Mouse (Mus musculus): ENCODE data around the gene Gna11. TPM values are rescaled to one million over a fixed set of nuclear protein-coding genes. Genes with fewer than 3 reads are reported as not detected.

Gene Gna11
- polyA plus RNA-seq, 1 experiment from 2014 or later, result 59.0 TPM

DNA sequence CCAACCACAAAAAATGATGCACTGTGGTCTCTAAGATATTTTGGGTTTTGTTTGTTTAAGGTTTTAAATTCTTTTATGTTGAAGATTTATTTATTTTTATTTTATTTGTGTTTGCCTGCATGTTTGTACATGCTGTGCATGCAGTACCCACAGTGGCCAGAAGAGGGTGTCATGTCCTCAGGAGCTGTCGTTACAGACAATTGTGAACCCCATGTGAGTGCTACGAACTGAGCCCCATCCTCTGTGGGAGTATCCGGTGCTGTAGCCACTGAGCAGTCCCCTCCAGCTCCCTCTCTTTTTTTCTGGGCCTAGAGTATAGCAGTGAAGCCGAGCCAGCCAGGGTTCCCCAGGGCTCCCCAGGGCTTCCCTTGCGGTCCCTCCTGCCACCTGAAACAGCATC, 8.2 kb upstream of the Gna11 start:
- H3K9ac ChIP-seq, result no peak overlapping the region
- no peaks in the 10 kb centered on the region for H3K27me3 ChIP-seq (replicated peaks)
- H3K4me2 ChIP-seq, result no peak overlapping the region
- ATAC-seq (ENCODE audit: extremely low read depth, insufficient number of reproducible peaks, low FRiP score, low TSS enrichment), result no peak
- no peaks in the 10 kb centered on the region for H3K9me3 ChIP-seq
- no peaks in the 10 kb centered on the region for H3K36me3 ChIP-seq
- no peak overlapping the region for H3K4me3 ChIP-seq
- no peak overlapping the region for H3K27ac ChIP-seq (replicated peaks)
- WGBS, result 86% methylated on average over 5 of the region's 5 CpGs
- peaks cover 7% of the 10 kb centered on the region for H3K4me1 ChIP-seq

- Histone ChIP-seq H3K4me2 (no peak overlapping the region), H3K9me3 (no peaks in the 10 kb centered on the region), H3K27ac (replicated peaks) (peak overlapping the region; percentile 51; the same call in 1 of the 2 replicates), H3K4me1 (peaks cover 7% of the 10 kb centered on the region), H3K4me3 (no peak overlapping the region), H3K9ac (peak overlapping the region; percentile 54; the same call in 1 of the 2 replicates), H3K27me3 (replicated peaks) (no peaks in the 10 kb centered on the region), H3K36me3 (no peaks in the 10 kb centered on the region)
- WGBS, result 4% methylated on average over 12 of the region's 12 CpGs
- peak; percentile 77 for ATAC-seq (ENCODE audit: extremely low read depth, insufficient number of reproducible peaks, low FRiP score, low TSS enrichment)
These were observed 6.7 kb upstream of the Gna11 start for GRCm38 (mm10) chr10:81551597-81552102.

DNA sequence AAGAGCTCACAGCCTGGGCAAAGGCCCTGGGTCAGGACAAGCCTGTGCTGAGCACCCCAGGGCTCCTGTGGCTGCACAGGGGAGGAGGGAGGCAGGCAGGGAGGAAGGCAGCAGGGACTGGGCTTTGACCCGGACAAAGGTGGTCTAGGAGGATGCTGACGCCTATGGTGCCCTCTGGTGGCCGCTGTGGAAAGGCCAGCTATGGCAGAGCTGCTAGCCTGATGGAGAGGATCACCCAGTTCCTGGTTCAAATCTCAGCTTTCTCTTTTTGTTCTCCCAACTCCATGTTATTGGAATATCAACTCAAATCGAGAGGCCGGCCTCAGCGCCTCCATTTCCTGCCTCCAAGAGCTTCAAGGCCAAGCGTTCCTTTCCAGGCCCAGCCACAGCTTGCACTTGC, 5.3 kb upstream of the Gna11 start:
- no peak overlapping the region for H3K4me2 ChIP-seq
- H3K36me3 ChIP-seq, result no peaks in the 10 kb centered on the region
- no peak overlapping the region for H3K9ac ChIP-seq
- no peaks in the 10 kb centered on the region for H3K9me3 ChIP-seq
- 10% methylated on average over 7 of the region's 7 CpGs for WGBS
- no peak for ATAC-seq (ENCODE audit: extremely low read depth, insufficient number of reproducible peaks, low FRiP score, low TSS enrichment)
- H3K27me3 ChIP-seq (replicated peaks), result no peaks in the 10 kb centered on the region
- no peak overlapping the region for H3K4me3 ChIP-seq
- peaks cover 18% of the 10 kb centered on the region for H3K4me1 ChIP-seq
- H3K27ac ChIP-seq (replicated peaks), result no peak overlapping the region

- Histone ChIP-seq H3K27me3 (replicated peaks) (no peaks in the 10 kb centered on the region), H3K4me2 (no peak overlapping the region), H3K9ac (0 out of 2 replicates have a peak overlapping the region, but pooled peaks have one; percentile 4), H3K27ac (replicated peaks) (no peak overlapping the region), H3K4me3 (no peak overlapping the region), H3K9me3 (no peaks in the 10 kb centered on the region), H3K36me3 (no peaks in the 10 kb centered on the region), H3K4me1 (peaks cover 22% of the 10 kb centered on the region)
- 65% methylated on average over 5 of the region's 5 CpGs for WGBS
- no peak for ATAC-seq (ENCODE audit: extremely low read depth, insufficient number of reproducible peaks, low FRiP score, low TSS enrichment)
These were observed 4.0 kb upstream of the Gna11 start for GRCm38 (mm10) chr10:81548944-81549343.

GRCm38 (mm10) chr10:81546788-81547571, 2.0 kb upstream of the Gna11 start:
- Histone ChIP-seq H3K27ac (replicated peaks) (no peak overlapping the region), H3K36me3 (no peaks in the 10 kb centered on the region), H3K27me3 (replicated peaks) (no peaks in the 10 kb centered on the region), H3K9ac (peak overlapping the region; percentile 71), H3K9me3 (no peaks in the 10 kb centered on the region), H3K4me1 (peaks cover 42% of the 10 kb centered on the region), H3K4me2 (no peak overlapping the region), H3K4me3 (no peak overlapping the region)
- WGBS, result 92% methylated on average over 13 of the region's 13 CpGs
- ATAC-seq (ENCODE audit: extremely low read depth, insufficient number of reproducible peaks, low FRiP score, low TSS enrichment), result no peak

DNA sequence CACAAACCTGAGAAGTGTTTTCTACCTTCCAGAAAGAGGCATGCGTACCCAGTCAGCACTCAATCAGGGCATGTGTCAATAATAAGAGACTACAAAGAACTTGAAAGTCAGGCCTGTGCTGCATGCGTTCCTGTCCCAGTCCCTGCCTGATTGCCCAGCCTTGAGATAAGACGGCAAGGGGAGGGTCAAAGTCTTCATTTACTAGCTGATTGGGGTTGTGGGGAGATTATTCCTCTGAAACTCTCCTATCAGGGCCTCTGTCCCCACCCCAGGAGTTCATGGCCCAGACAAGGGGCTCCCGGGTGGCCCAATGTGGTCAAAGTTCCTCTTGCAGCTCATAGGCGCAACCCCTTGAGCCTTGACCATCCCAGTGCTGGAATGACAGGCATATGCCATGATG, 1.3 kb upstream of the Gna11 start:
- ATAC-seq (ENCODE audit: extremely low read depth, insufficient number of reproducible peaks, low FRiP score, low TSS enrichment), result no peak
- H3K9ac ChIP-seq, result peak overlapping the region; percentile 71
- H3K27ac ChIP-seq (replicated peaks), result no peak overlapping the region
- H3K36me3 ChIP-seq, result no peaks in the 10 kb centered on the region
- no peaks in the 10 kb centered on the region for H3K27me3 ChIP-seq (replicated peaks)
- H3K4me3 ChIP-seq, result no peak overlapping the region
- 42% methylated on average over 5 of the region's 5 CpGs for WGBS
- H3K9me3 ChIP-seq, result no peaks in the 10 kb centered on the region
- H3K4me2 ChIP-seq, result no peak overlapping the region
- H3K4me1 ChIP-seq, result peaks cover 43% of the 10 kb centered on the region

- ATAC-seq (ENCODE audit: extremely low read depth, insufficient number of reproducible peaks, low FRiP score, low TSS enrichment), result no peak
- peaks cover 6% of the 10 kb centered on the region for H3K36me3 ChIP-seq
- peaks cover 45% of the 10 kb centered on the region for H3K4me1 ChIP-seq
- H3K9me3 ChIP-seq, result no peaks in the 10 kb centered on the region
- peak overlapping the region; percentile 94 for H3K4me3 ChIP-seq
- H3K4me2 ChIP-seq, result peak overlapping the region; percentile 99
- peak overlapping the region; percentile 62 for H3K27ac ChIP-seq (replicated peaks)
- peak overlapping the region; percentile 97 for H3K9ac ChIP-seq
- no peaks in the 10 kb centered on the region for H3K27me3 ChIP-seq (replicated peaks)
- WGBS, result under 1% methylated on average over 83 of the region's 93 CpGs
These were observed 462 bp downstream of the Gna11 start for GRCm38 (mm10) chr10:81544296-81545160.

GRCm38 (mm10) chr10:81543633-81544032, 1.4 kb downstream of the Gna11 start:
- Histone ChIP-seq H3K9me3 (no peaks in the 10 kb centered on the region), H3K27me3 (replicated peaks) (no peaks in the 10 kb centered on the region), H3K4me2 (peak overlapping the region; percentile 99), H3K4me3 (peak overlapping the region; percentile 94), H3K36me3 (peaks cover 14% of the 10 kb centered on the region), H3K4me1 (peaks cover 47% of the 10 kb centered on the region), H3K9ac (peak overlapping the region; percentile 97), H3K27ac (replicated peaks) (0 out of 2 replicates have a peak overlapping the region, but pooled peaks have one; percentile 62)
- 68% methylated on average over 1 of the region's 1 CpGs for WGBS
- ATAC-seq (ENCODE audit: extremely low read depth, insufficient number of reproducible peaks, low FRiP score, low TSS enrichment), result no peak

DNA sequence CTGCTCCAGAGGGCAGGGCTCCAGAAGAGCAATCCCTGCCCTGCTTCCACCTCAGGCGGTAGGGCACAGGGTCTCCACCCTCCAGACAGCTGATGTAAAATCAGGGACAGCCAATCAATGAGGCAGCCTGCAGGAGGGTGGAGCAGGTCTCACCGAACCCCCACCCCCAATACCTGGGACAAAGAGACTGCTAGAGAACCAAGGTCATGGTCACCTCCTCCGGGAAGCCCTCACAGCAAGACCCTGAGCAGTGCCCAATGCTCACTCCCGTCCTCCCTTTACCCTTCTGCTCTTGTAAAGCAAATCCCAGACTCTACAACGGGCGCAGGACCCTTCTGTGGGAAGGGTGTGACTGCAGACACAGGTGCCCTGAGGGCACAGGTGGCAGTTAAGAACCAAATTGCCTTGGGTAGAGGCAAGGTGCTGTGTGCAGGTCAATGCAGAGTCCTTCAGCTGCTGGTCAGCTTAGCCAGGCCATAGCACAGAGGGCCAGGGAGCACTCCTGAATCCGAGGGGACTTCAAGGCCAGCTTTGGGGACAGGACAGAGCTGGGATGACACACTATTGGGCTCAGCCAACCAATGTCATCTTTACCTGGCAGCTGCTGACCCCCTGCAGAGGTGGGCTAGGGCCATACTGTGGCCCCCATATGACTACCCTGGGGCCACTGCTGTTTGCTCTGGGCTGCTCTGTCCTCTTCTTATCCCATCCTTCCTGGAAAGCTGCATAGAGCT, 2.1 kb downstream of the Gna11 start:
- no peaks in the 10 kb centered on the region for H3K9me3 ChIP-seq
- H3K27ac ChIP-seq (replicated peaks), result no peak overlapping the region
- peaks cover 14% of the 10 kb centered on the region for H3K36me3 ChIP-seq
- no peak for ATAC-seq (ENCODE audit: extremely low read depth, insufficient number of reproducible peaks, low FRiP score, low TSS enrichment)
- no peaks in the 10 kb centered on the region for H3K27me3 ChIP-seq (replicated peaks)
- peaks cover 48% of the 10 kb centered on the region for H3K4me1 ChIP-seq
- H3K9ac ChIP-seq, result peak overlapping the region; percentile 97
- H3K4me3 ChIP-seq, result peak overlapping the region; percentile 94
- peak overlapping the region; percentile 99 for H3K4me2 ChIP-seq
- WGBS, result 73% methylated on average over 7 of the region's 7 CpGs

DNA sequence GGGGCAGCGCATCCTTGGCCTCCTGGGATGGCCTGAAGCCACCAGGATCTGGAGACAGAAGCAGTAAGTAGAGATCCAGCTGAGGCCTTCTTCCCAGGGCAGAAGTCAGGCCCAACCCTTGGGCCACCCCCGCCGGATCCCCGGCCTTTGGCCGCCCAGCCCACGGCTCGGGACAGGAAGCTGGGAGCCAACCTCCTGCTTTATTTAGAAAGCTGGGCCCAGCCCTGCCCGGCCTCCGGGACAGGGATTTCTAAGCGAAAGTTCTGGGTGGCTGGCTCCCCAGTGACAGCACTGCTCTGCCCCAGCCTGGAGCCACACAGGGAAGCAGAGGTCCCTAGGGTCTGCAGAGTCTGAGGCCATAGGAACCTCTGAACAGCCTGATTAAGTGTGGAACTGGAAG, 3.2 kb downstream of the Gna11 start:
- WGBS, result 52% methylated on average over 10 of the region's 10 CpGs
- Histone ChIP-seq H3K27ac (replicated peaks) (peak overlapping the region; percentile 48; the same call in 1 of the 2 replicates), H3K4me3 (peak overlapping the region; percentile 14), H3K27me3 (replicated peaks) (no peaks in the 10 kb centered on the region), H3K9ac (peak overlapping the region; percentile 97), H3K9me3 (no peaks in the 10 kb centered on the region), H3K4me2 (peak overlapping the region; percentile 51), H3K36me3 (peaks cover 18% of the 10 kb centered on the region), H3K4me1 (peaks cover 48% of the 10 kb centered on the region)
- no peak for ATAC-seq (ENCODE audit: extremely low read depth, insufficient number of reproducible peaks, low FRiP score, low TSS enrichment)

- ATAC-seq (ENCODE audit: extremely low read depth, insufficient number of reproducible peaks, low FRiP score, low TSS enrichment), result no peak
- Histone ChIP-seq H3K27me3 (replicated peaks) (no peaks in the 10 kb centered on the region), H3K36me3 (peaks cover 22% of the 10 kb centered on the region), H3K4me1 (peaks cover 46% of the 10 kb centered on the region), H3K4me3 (no peak overlapping the region), H3K4me2 (peak overlapping the region; percentile 51; the same call in 1 of the 2 replicates), H3K9ac (peak overlapping the region; percentile 97), H3K9me3 (no peaks in the 10 kb centered on the region), H3K27ac (replicated peaks) (peak overlapping the region; percentile 48; the same call in 1 of the 2 replicates)
- 75% methylated on average over 5 of the region's 5 CpGs for WGBS
These were observed 3.6 kb downstream of the Gna11 start for GRCm38 (mm10) chr10:81541363-81541762.
